Mouse (Mus musculus): ENCODE data around the gene Cracr2b. TPM values are rescaled to one million over a fixed set of nuclear protein-coding genes. Genes with fewer than 3 reads are reported as not detected.

Cracr2b gene
- polyA plus RNA-seq, 1 experiment from 2014 or later: 15.1 TPM

GRCm38 (mm10) chr7:141468164-141468521, 7.2 kb downstream of the Cracr2b start:
- peaks cover 27% of the 10 kb centered on the region for H3K4me1 ChIP-seq (ENCODE audit: insufficient read depth)
- H3K9ac ChIP-seq: peak overlapping the region; percentile 84
- 5% methylated on average over 5 of the region's 5 CpGs for WGBS
- DNase-seq (no peak), ATAC-seq (ENCODE audit: insufficient read depth) (peak; percentile 5; the same call in 1 of the 2 replicates)
- peak overlapping the region; percentile 76 for H3K4me3 ChIP-seq (ENCODE audit: low read depth, low read length)
- H3K4me2 ChIP-seq: peak overlapping the region; percentile 95
- H3K36me3 ChIP-seq (ENCODE audit: insufficient read depth): peaks cover 39% of the 10 kb centered on the region
- H3K27ac ChIP-seq (ENCODE audit: low read depth): peak overlapping the region; percentile 93
- H3K9me3 ChIP-seq (ENCODE audit: low read depth, low read length): no peaks in the 10 kb centered on the region
- peaks cover 33% of the 10 kb centered on the region for H3K27me3 ChIP-seq (ENCODE audit: insufficient read depth, low read length)
- TF ChIP-seq CTCF (IDR thresholded peaks at IDR 0.05; ENCODE audit: low read depth): no peak

- Histone ChIP-seq H3K9me3 (ENCODE audit: low read depth, low read length) (no peaks in the 10 kb centered on the region), H3K36me3 (ENCODE audit: insufficient read depth) (peaks cover 39% of the 10 kb centered on the region), H3K9ac (peak overlapping the region; percentile 84), H3K4me3 (ENCODE audit: low read depth, low read length) (peak overlapping the region; percentile 76), H3K4me1 (ENCODE audit: insufficient read depth) (peaks cover 29% of the 10 kb centered on the region), H3K27ac (ENCODE audit: low read depth) (peak overlapping the region; percentile 93), H3K4me2 (peak overlapping the region; percentile 95), H3K27me3 (ENCODE audit: insufficient read depth, low read length) (peaks cover 28% of the 10 kb centered on the region)
- ATAC-seq (ENCODE audit: insufficient read depth): peak; percentile 77
- 5% methylated on average over 8 of the region's 8 CpGs for WGBS
- peak; percentile 60 for TF ChIP-seq CTCF (IDR thresholded peaks at IDR 0.05; ENCODE audit: low read depth)
- DNase-seq: peak; percentile 87
These were observed 7.8 kb downstream of the Cracr2b start for GRCm38 (mm10) chr7:141468522-141469211.

- no peak for TF ChIP-seq CTCF (IDR thresholded peaks at IDR 0.05; ENCODE audit: low read depth)
- H3K36me3 ChIP-seq (ENCODE audit: insufficient read depth): peaks cover 39% of the 10 kb centered on the region
- DNase-seq (no peak), ATAC-seq (ENCODE audit: insufficient read depth) (no peak)
- H3K4me1 ChIP-seq (ENCODE audit: insufficient read depth): peaks cover 35% of the 10 kb centered on the region
- no peaks in the 10 kb centered on the region for H3K9me3 ChIP-seq (ENCODE audit: low read depth, low read length)
- H3K9ac ChIP-seq: peak overlapping the region; percentile 84
- peak overlapping the region; percentile 95 for H3K4me2 ChIP-seq
- H3K27ac ChIP-seq (ENCODE audit: low read depth): peak overlapping the region; percentile 93
- peaks cover 21% of the 10 kb centered on the region for H3K27me3 ChIP-seq (ENCODE audit: insufficient read depth, low read length)
- 69% methylated on average over 6 of the region's 6 CpGs for WGBS
- H3K4me3 ChIP-seq (ENCODE audit: low read depth, low read length): peak overlapping the region; percentile 76
These were observed 8.5 kb downstream of the Cracr2b start for GRCm38 (mm10) chr7:141469352-141469751.

DNA sequence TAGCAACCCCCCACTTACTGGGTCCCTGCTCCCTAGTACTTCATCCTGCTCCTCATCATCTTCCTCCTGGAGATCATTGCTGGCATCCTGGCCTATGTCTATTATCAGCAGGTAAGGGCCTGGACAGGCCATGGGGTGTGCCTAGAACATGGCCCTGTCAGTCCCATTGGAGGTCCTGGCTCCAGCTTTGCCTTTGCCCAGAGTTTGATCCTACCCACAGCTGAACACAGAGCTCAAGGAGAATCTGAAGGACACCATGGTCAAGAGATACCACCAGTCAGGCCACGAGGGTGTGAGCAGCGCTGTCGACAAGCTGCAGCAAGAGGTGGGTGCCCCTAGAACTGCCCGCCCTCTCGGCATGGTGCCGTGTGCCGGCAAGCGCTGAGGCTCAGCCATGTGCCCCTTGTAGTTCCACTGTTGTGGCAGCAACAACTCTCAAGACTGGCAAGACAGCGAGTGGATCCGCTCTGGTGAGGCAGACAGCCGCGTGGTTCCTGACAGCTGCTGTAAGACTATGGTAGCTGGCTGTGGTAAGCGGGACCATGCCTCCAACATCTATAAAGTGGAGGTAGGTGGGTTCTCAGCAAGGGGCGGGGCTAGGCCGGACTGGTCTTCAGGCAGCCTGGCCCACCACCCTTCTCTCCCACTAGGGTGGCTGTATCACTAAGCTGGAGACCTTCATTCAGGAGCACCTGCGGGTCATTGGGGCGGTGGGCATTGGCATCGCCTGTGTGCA, 9.2 kb downstream of the Cracr2b start:
- H3K4me3 ChIP-seq (ENCODE audit: low read depth, low read length): peak overlapping the region; percentile 2; the same call in 1 of the 2 replicates
- H3K4me1 ChIP-seq (ENCODE audit: insufficient read depth): peaks cover 30% of the 10 kb centered on the region
- no peak for DNase-seq
- no peaks in the 10 kb centered on the region for H3K9me3 ChIP-seq (ENCODE audit: low read depth, low read length)
- H3K36me3 ChIP-seq (ENCODE audit: insufficient read depth): peaks cover 39% of the 10 kb centered on the region
- no peak for ATAC-seq (ENCODE audit: insufficient read depth)
- H3K4me2 ChIP-seq: peak overlapping the region; percentile 95; the same call in 1 of the 2 replicates
- TF ChIP-seq CTCF (IDR thresholded peaks at IDR 0.05; ENCODE audit: low read depth): no peak
- no peak overlapping the region for H3K9ac ChIP-seq
- no peak overlapping the region for H3K27ac ChIP-seq (ENCODE audit: low read depth)
- 87% methylated on average over 18 of the region's 18 CpGs for WGBS
- peaks cover 14% of the 10 kb centered on the region; the same call in 1 of the 2 replicates for H3K27me3 ChIP-seq (ENCODE audit: insufficient read depth, low read length)

- Histone ChIP-seq H3K27ac (ENCODE audit: low read depth) (no peak overlapping the region), H3K4me2 (no peak overlapping the region), H3K27me3 (ENCODE audit: insufficient read depth, low read length) (peaks cover 9% of the 10 kb centered on the region; the same call in 1 of the 2 replicates), H3K36me3 (ENCODE audit: insufficient read depth) (peaks cover 39% of the 10 kb centered on the region), H3K4me1 (ENCODE audit: insufficient read depth) (peaks cover 30% of the 10 kb centered on the region), H3K9ac (no peak overlapping the region), H3K4me3 (ENCODE audit: low read depth, low read length) (no peak overlapping the region), H3K9me3 (ENCODE audit: low read depth, low read length) (no peaks in the 10 kb centered on the region)
- DNase-seq (no peak), ATAC-seq (ENCODE audit: insufficient read depth) (no peak)
- 88% methylated on average over 10 of the region's 10 CpGs for WGBS
- TF ChIP-seq CTCF (IDR thresholded peaks at IDR 0.05; ENCODE audit: low read depth): no peak
These were observed 9.7 kb downstream of the Cracr2b start for GRCm38 (mm10) chr7:141470637-141470944.

GRCm38 (mm10) chr7:141471236-141471635, 10.3 kb downstream of the Cracr2b start:
- H3K4me3 ChIP-seq (ENCODE audit: low read depth, low read length): no peak overlapping the region
- 85% methylated on average over 1 of the region's 1 CpGs for WGBS
- H3K4me2 ChIP-seq: no peak overlapping the region
- H3K27me3 ChIP-seq (ENCODE audit: insufficient read depth, low read length): 0 out of 2 replicates have a peak, but pooled peaks cover 4% of the 10 kb centered on the region
- no peak for TF ChIP-seq CTCF (IDR thresholded peaks at IDR 0.05; ENCODE audit: low read depth)
- ATAC-seq (ENCODE audit: insufficient read depth): no peak
- no peak overlapping the region for H3K9ac ChIP-seq
- H3K36me3 ChIP-seq (ENCODE audit: insufficient read depth): peaks cover 39% of the 10 kb centered on the region
- H3K27ac ChIP-seq (ENCODE audit: low read depth): no peak overlapping the region
- no peak for DNase-seq
- no peaks in the 10 kb centered on the region for H3K9me3 ChIP-seq (ENCODE audit: low read depth, low read length)
- H3K4me1 ChIP-seq (ENCODE audit: insufficient read depth): peaks cover 30% of the 10 kb centered on the region

- no peak for ATAC-seq (ENCODE audit: insufficient read depth)
- Histone ChIP-seq H3K9me3 (ENCODE audit: low read depth, low read length) (no peaks in the 10 kb centered on the region), H3K36me3 (ENCODE audit: insufficient read depth) (peaks cover 39% of the 10 kb centered on the region), H3K27ac (ENCODE audit: low read depth) (no peak overlapping the region), H3K4me1 (ENCODE audit: insufficient read depth) (peaks cover 28% of the 10 kb centered on the region), H3K27me3 (ENCODE audit: insufficient read depth, low read length) (no peaks in the 10 kb centered on the region), H3K4me2 (no peak overlapping the region), H3K9ac (no peak overlapping the region), H3K4me3 (ENCODE audit: low read depth, low read length) (no peak overlapping the region)
- 73% methylated on average over 6 of the region's 6 CpGs for WGBS
- no peak for DNase-seq
- TF ChIP-seq CTCF (IDR thresholded peaks at IDR 0.05; ENCODE audit: low read depth): no peak
These were observed 11.3 kb downstream of the Cracr2b start for GRCm38 (mm10) chr7:141472226-141472625.

Measured in lung, embryonic 14.5 days (tissue).